Mouse (Mus musculus): ENCODE measurements around the gene Plxdc1. TPM values are rescaled to one million over a fixed set of nuclear protein-coding genes. Genes with fewer than 3 reads are reported as not detected.

Plxdc1 gene
- polyA plus RNA-seq, 2 experiments, result 0.20 to 0.38 TPM

DNA sequence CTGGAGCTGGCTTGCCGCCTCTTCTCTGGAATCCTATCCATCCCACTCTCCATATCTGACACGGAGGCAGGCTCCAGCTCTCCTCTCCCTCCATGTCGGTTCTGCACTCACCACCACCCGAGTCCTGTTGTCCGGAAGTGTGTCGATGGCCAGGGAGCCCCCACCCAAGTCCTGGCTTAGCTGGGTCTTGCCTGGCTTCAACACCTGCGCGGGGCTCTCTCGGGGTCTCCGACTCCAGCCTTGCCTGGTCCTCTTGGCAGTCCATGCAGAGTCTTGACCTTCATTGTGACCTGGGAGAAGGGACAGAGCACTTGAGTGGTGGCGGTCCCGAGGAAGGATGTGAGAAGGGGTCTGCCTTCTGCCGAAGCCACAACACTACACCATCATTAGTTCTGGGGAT lies 7.9 kb downstream of the Plxdc1 start:
- H3K9ac ChIP-seq (replicated peaks), result no peak overlapping the region
- no peak for TF ChIP-seq CTCF (IDR thresholded peaks at IDR 0.05; ENCODE audit: low read depth)
- H3K27me3 ChIP-seq (ENCODE audit: control insufficient read depth, insufficient read depth, low read length), result no peaks in the 10 kb centered on the region; the same call in 1 of the 2 replicates
- ATAC-seq (ENCODE audit: insufficient read depth), result no peak
- H3K27ac ChIP-seq, result no peak overlapping the region
- no peaks in the 10 kb centered on the region for H3K9me3 ChIP-seq (ENCODE audit: control insufficient read depth, low read length)
- H3K36me3 ChIP-seq (replicated peaks; ENCODE audit: control insufficient read depth, insufficient read depth, low read depth), result no peaks in the 10 kb centered on the region
- 70% methylated on average over 13 of the region's 13 CpGs for WGBS (ENCODE audit: insufficient replicate concordance)
- DNase-seq (ENCODE audit: low read depth in 3 of 3, low spot score in 3 of 3), result no peak
- no peaks in the 10 kb centered on the region for H3K4me1 ChIP-seq (replicated peaks; ENCODE audit: control insufficient read depth in 2 of 2, insufficient read depth in 2 of 2, low read length in 1 of 2)
- H3K4me3 ChIP-seq (ENCODE audit: insufficient read depth in 1 of 2, low read depth in 2 of 2, low read length in 2 of 2), result no peak overlapping the region
- H3K4me2 ChIP-seq (ENCODE audit: low read depth), result no peak overlapping the region

DNA sequence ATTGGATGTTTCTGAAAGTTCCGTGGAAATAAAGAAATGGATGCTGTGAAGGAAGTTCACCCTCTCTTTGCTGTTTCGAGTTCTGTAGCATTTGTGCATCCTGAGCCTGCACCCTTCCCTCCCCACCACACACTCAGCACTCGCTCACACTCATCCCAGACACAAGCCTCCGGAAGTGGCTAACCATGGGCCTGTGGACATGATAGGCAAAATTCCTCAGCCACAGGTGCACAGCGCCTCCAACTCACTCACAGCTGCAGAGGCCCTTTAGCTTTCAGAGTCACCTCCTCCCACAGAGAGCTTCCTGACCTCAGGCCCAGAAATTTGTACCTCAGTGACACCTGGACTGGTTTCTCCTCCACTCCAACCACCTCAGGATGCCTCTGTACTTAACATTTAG lies 8.4 kb downstream of the Plxdc1 start:
- ATAC-seq (ENCODE audit: insufficient read depth), result no peak
- Histone ChIP-seq H3K36me3 (replicated peaks; ENCODE audit: control insufficient read depth, insufficient read depth, low read depth) (no peaks in the 10 kb centered on the region), H3K9ac (replicated peaks) (no peak overlapping the region), H3K4me3 (ENCODE audit: insufficient read depth in 1 of 2, low read depth in 2 of 2, low read length in 2 of 2) (no peak overlapping the region), H3K27me3 (ENCODE audit: control insufficient read depth, insufficient read depth, low read length) (no peaks in the 10 kb centered on the region; the same call in 1 of the 2 replicates), H3K9me3 (ENCODE audit: control insufficient read depth, low read length) (no peaks in the 10 kb centered on the region), H3K4me1 (replicated peaks; ENCODE audit: control insufficient read depth in 2 of 2, insufficient read depth in 2 of 2, low read length in 1 of 2) (no peaks in the 10 kb centered on the region), H3K27ac (no peak overlapping the region), H3K4me2 (ENCODE audit: low read depth) (no peak overlapping the region)
- TF ChIP-seq CTCF (IDR thresholded peaks at IDR 0.05; ENCODE audit: low read depth), result no peak
- WGBS (ENCODE audit: insufficient replicate concordance), result 55% methylated on average over 5 of the region's 5 CpGs
- DNase-seq (ENCODE audit: low read depth in 3 of 3, low spot score in 3 of 3), result no peak

DNA sequence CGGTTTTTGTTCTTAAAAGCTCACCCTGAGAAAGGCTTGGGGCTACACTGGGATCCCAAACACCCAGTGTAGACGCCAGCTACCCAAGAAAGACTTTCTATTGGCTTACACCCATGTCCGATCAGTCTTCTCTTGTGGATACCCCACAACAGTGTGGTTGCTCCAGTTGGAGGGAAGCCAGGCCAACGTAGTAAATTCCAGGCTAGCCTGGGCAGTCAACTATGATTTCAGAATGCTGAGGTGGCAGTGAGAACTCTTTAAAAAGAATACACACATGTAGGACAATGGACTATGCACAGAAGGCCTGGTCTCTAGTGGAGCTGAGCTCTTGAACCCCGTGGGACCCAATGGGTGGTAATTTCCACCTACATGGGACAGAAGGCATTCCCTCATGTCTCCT lies 11.5 kb downstream of the Plxdc1 start:
- 61% methylated on average over 5 of the region's 5 CpGs for WGBS (ENCODE audit: insufficient replicate concordance)
- Histone ChIP-seq H3K9me3 (ENCODE audit: control insufficient read depth, low read length) (no peaks in the 10 kb centered on the region), H3K9ac (replicated peaks) (no peak overlapping the region), H3K36me3 (replicated peaks; ENCODE audit: control insufficient read depth, insufficient read depth, low read depth) (no peaks in the 10 kb centered on the region), H3K4me1 (replicated peaks; ENCODE audit: control insufficient read depth in 2 of 2, insufficient read depth in 2 of 2, low read length in 1 of 2) (no peaks in the 10 kb centered on the region), H3K27me3 (ENCODE audit: control insufficient read depth, insufficient read depth, low read length) (no peaks in the 10 kb centered on the region), H3K4me3 (ENCODE audit: insufficient read depth in 1 of 2, low read depth in 2 of 2, low read length in 2 of 2) (no peak overlapping the region), H3K4me2 (ENCODE audit: low read depth) (no peak overlapping the region), H3K27ac (no peak overlapping the region)
- DNase-seq (ENCODE audit: low read depth in 3 of 3, low spot score in 3 of 3) (no peak), ATAC-seq (ENCODE audit: insufficient read depth) (no peak)
- TF ChIP-seq EP300 (IDR thresholded peaks at IDR 0.05; ENCODE audit: low read depth) (no peak), CTCF (IDR thresholded peaks at IDR 0.05; ENCODE audit: low read depth) (no peak)

DNA sequence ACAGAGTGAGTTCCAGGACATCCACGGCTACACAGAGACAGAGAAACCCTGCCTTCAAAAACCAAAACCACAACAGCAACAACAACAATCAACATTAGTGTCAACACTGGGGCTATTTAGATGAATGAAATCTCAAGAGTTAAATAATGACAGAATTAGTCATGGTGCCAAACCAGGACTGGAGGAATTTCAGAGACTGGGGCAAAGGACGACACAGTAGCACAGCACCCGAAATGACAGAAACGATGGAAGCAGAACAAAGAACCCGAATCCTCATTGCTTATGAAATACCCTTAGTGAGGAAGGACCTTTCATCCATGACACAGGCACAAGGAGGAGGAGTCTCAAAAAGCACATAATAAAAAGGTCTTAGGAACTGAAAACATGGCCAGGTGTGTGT lies 12.1 kb downstream of the Plxdc1 start:
- H3K4me3 ChIP-seq (ENCODE audit: insufficient read depth in 1 of 2, low read depth in 2 of 2, low read length in 2 of 2), result no peak overlapping the region
- no peak overlapping the region for H3K27ac ChIP-seq
- WGBS (ENCODE audit: insufficient replicate concordance), result 77% methylated on average over 5 of the region's 5 CpGs
- H3K4me1 ChIP-seq (replicated peaks; ENCODE audit: control insufficient read depth in 2 of 2, insufficient read depth in 2 of 2, low read length in 1 of 2), result no peaks in the 10 kb centered on the region
- ATAC-seq (ENCODE audit: insufficient read depth) (no peak), DNase-seq (ENCODE audit: low read depth in 3 of 3, low spot score in 3 of 3) (no peak)
- TF ChIP-seq CTCF (IDR thresholded peaks at IDR 0.05; ENCODE audit: low read depth), result no peak
- no peak for TF ChIP-seq EP300 (IDR thresholded peaks at IDR 0.05; ENCODE audit: low read depth)
- no peak overlapping the region for H3K9ac ChIP-seq (replicated peaks)
- H3K36me3 ChIP-seq (replicated peaks; ENCODE audit: control insufficient read depth, insufficient read depth, low read depth), result no peaks in the 10 kb centered on the region
- no peak overlapping the region for H3K4me2 ChIP-seq (ENCODE audit: low read depth)
- no peaks in the 10 kb centered on the region for H3K9me3 ChIP-seq (ENCODE audit: control insufficient read depth, low read length)
- H3K27me3 ChIP-seq (ENCODE audit: control insufficient read depth, insufficient read depth, low read length), result no peaks in the 10 kb centered on the region

DNA sequence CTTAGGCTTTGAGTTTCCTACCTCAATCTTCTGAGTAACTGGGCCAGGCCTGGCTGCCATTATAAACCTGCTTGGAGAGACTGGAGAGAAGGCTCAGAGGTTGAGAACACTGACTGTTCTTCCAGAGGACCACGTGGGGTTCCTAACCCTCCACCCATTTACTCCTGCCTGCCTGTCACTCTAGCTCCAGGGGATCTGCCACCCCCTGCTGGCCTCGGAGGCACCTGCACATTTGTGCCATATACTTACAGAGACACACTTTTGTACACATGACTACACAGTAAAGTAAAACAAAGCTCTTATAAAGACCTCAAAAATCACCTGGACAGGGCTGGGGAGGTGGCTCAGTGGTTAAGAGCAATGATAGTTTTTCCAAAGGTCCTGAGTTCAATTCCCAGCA lies 13.8 kb downstream of the Plxdc1 start:
- no peak for ATAC-seq (ENCODE audit: insufficient read depth)
- Histone ChIP-seq H3K36me3 (replicated peaks; ENCODE audit: control insufficient read depth, insufficient read depth, low read depth) (no peaks in the 10 kb centered on the region), H3K27ac (no peak overlapping the region), H3K9ac (replicated peaks) (no peak overlapping the region), H3K9me3 (ENCODE audit: control insufficient read depth, low read length) (no peaks in the 10 kb centered on the region), H3K4me2 (ENCODE audit: low read depth) (no peak overlapping the region), H3K27me3 (ENCODE audit: control insufficient read depth, insufficient read depth, low read length) (no peaks in the 10 kb centered on the region), H3K4me3 (ENCODE audit: insufficient read depth in 1 of 2, low read depth in 2 of 2, low read length in 2 of 2) (no peak overlapping the region), H3K4me1 (replicated peaks; ENCODE audit: control insufficient read depth in 2 of 2, insufficient read depth in 2 of 2, low read length in 1 of 2) (no peaks in the 10 kb centered on the region)
- no peak for TF ChIP-seq EP300 (IDR thresholded peaks at IDR 0.05; ENCODE audit: low read depth)
- TF ChIP-seq CTCF (IDR thresholded peaks at IDR 0.05; ENCODE audit: low read depth), result peak; percentile 53
- WGBS (ENCODE audit: insufficient replicate concordance), result 54% methylated on average over 2 of the region's 2 CpGs
- DNase-seq (ENCODE audit: low read depth in 3 of 3, low spot score in 3 of 3), result no peak

DNA sequence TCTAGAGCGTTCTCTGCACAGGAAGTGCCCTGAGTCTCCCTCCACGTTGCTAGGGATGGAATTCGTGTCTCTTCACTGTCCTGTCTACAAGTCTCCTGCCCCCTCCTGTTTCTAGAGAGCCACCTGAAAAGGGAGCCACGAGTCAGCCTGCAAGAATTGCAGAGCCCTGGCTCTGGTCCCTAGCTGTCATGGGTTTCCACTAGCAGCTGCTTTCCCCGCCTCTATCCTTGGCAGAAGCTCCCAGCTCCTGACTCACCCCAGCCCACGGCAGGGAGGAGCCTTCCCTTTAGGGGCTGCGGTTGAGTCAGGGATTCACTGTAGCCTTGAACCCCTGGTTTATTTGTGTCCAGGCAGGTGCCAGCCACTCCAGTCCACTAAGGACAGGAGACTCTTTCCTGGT lies 15.0 kb downstream of the Plxdc1 start:
- no peak for ATAC-seq (ENCODE audit: insufficient read depth)
- Histone ChIP-seq H3K4me2 (ENCODE audit: low read depth) (no peak overlapping the region), H3K9me3 (ENCODE audit: control insufficient read depth, low read length) (no peaks in the 10 kb centered on the region), H3K27ac (no peak overlapping the region), H3K36me3 (replicated peaks; ENCODE audit: control insufficient read depth, insufficient read depth, low read depth) (no peaks in the 10 kb centered on the region), H3K9ac (replicated peaks) (no peak overlapping the region), H3K27me3 (ENCODE audit: control insufficient read depth, insufficient read depth, low read length) (no peaks in the 10 kb centered on the region), H3K4me1 (replicated peaks; ENCODE audit: control insufficient read depth in 2 of 2, insufficient read depth in 2 of 2, low read length in 1 of 2) (no peaks in the 10 kb centered on the region), H3K4me3 (ENCODE audit: insufficient read depth in 1 of 2, low read depth in 2 of 2, low read length in 2 of 2) (no peak overlapping the region)
- TF ChIP-seq CTCF (IDR thresholded peaks at IDR 0.05; ENCODE audit: low read depth) (no peak), EP300 (IDR thresholded peaks at IDR 0.05; ENCODE audit: low read depth) (no peak)
- 29% methylated on average over 7 of the region's 7 CpGs for WGBS (ENCODE audit: insufficient replicate concordance)
- DNase-seq (ENCODE audit: low read depth in 3 of 3, low spot score in 3 of 3), result no peak

All from liver, embryonic 14.5 days (tissue).